Mouse (Mus musculus): ENCODE measurements around the gene Kdm8.

- no peak for TF ChIP-seq EP300 (IDR thresholded peaks at IDR 0.05; ENCODE audit: low read depth)
- no peak for TF ChIP-seq CTCF (IDR thresholded peaks at IDR 0.05; ENCODE audit: low read depth)
These were observed 9.2 kb downstream of the Kdm8 start for GRCm38 (mm10) chr7:125453671-125454070.
